Comparison of ENCODE assay signal across 25 mouse cellular contexts in genomic region chr5:111741352-111741751, GRCm38 (mm10). TPM values are rescaled to one million over a fixed set of nuclear protein-coding genes. Genes with fewer than 3 reads are reported as not detected.
A peak's percentile ranks its signal among the peaks of the same experiment; 100 is the strongest.
DNase-seq lines count a peak whose midpoint lies in the region; ATAC-seq and TF ChIP-seq lines count a peak whose summit lies in the region.
"Had no signal": no experiment of that assay in that cellular context is flagged by ENCODE, and none has a peak within 500 bp of the region (broad histone marks: within the 10 kb centered on the region; RNA-seq: fewer than 3 reads in every experiment).

No protein-coding gene starts in this region.

- no peak overlapping the region for H3K4me3 ChIP-seq in heart, embryonic 13.5 days
- H3K4me3 ChIP-seq in forebrain, embryonic 10.5 days, result peak overlapping the region; percentile 14; the same call in 1 of the 2 replicates
- no peak overlapping the region for H3K4me3 ChIP-seq in forebrain, postnatal 0 days (ENCODE audit: low read depth, low read length)
- no peak overlapping the region for H3K4me3 ChIP-seq in midbrain, postnatal 0 days (ENCODE audit: low read depth, low read length)
- H3K4me3 ChIP-seq: embryonic facial prominence, embryonic 13.5 days; gastrocnemius, adult 2 months; limb, embryonic 12.5 days had no signal

- no peak overlapping the region for H3K4me2 ChIP-seq in heart, embryonic 13.5 days
- 0 out of 2 replicates have a peak overlapping the region, but pooled peaks have one; percentile 17 for H3K4me2 ChIP-seq in forebrain, postnatal 0 days (ENCODE audit: low read depth)
- no peak overlapping the region for H3K4me2 ChIP-seq in midbrain, postnatal 0 days (ENCODE audit: low read depth, low read length, poor library complexity, severe bottlenecking)

- H3K9ac ChIP-seq in heart, embryonic 13.5 days, result peak overlapping the region; percentile 15; the same call in 1 of the 2 replicates
- H3K9ac ChIP-seq in forebrain, postnatal 0 days, result no peak overlapping the region
- H3K9ac ChIP-seq in midbrain, postnatal 0 days (replicated peaks; ENCODE audit: low read length, poor library complexity, severe bottlenecking), result no peak overlapping the region
- H3K9ac ChIP-seq: embryonic facial prominence, embryonic 13.5 days; limb, embryonic 12.5 days; liver, embryonic 14.5 days had no signal

- WGBS in heart, embryonic 13.5 days, result 22% methylated on average over 11 of the region's 11 CpGs
- WGBS in forebrain, embryonic 10.5 days, result 5% methylated on average over 11 of the region's 11 CpGs
- WGBS in forebrain, postnatal 0 days, result 6% methylated on average over 11 of the region's 11 CpGs
- 14% methylated on average over 11 of the region's 11 CpGs for WGBS in midbrain, postnatal 0 days

- H3K9me3 ChIP-seq in heart, embryonic 13.5 days, result no peaks in the 10 kb centered on the region
- H3K9me3 ChIP-seq in forebrain, embryonic 10.5 days, result no peaks in the 10 kb centered on the region
- H3K9me3 ChIP-seq in forebrain, postnatal 0 days (ENCODE audit: low read length), result no peaks in the 10 kb centered on the region
- H3K9me3 ChIP-seq in midbrain, postnatal 0 days (ENCODE audit: low read length), result no peaks in the 10 kb centered on the region
- H3K9me3 ChIP-seq: embryonic facial prominence, embryonic 13.5 days; limb, embryonic 12.5 days had no signal

- no peak for TF ChIP-seq CTCF in forebrain, postnatal 0 days (IDR thresholded peaks at IDR 0.05; ENCODE audit: low read depth)
- TF ChIP-seq CTCF in midbrain, postnatal 0 days (IDR thresholded peaks at IDR 0.05), result no peak

- ATAC-seq in heart, embryonic 13.5 days (ENCODE audit: extremely low read depth, insufficient number of reproducible peaks, low FRiP score, low TSS enrichment), result no peak
- peak; percentile 34 for ATAC-seq in forebrain, postnatal 0 days
- ATAC-seq in midbrain, postnatal 0 days (ENCODE audit: low FRiP score), result no peak
- no peak for ATAC-seq in erythroblast, adult 5-6 weeks (replicated peaks; ENCODE audit: low FRiP score, poor library complexity, severe bottlenecking)
- no peak for ATAC-seq in megakaryocyte progenitor cell, adult 5-6 weeks (replicated peaks; ENCODE audit: poor library complexity)

- no peaks in the 10 kb centered on the region for H3K36me3 ChIP-seq in heart, embryonic 13.5 days
- H3K36me3 ChIP-seq in forebrain, embryonic 10.5 days (replicated peaks), result no peaks in the 10 kb centered on the region
- no peaks in the 10 kb centered on the region for H3K36me3 ChIP-seq in forebrain, postnatal 0 days (ENCODE audit: insufficient read depth)
- H3K36me3 ChIP-seq in midbrain, postnatal 0 days (ENCODE audit: insufficient read depth, low read length), result no peaks in the 10 kb centered on the region
- H3K36me3 ChIP-seq: embryonic facial prominence, embryonic 13.5 days; limb, embryonic 12.5 days had no signal

- peaks cover 16% of the 10 kb centered on the region for H3K4me1 ChIP-seq in heart, embryonic 13.5 days
- peaks cover 36% of the 10 kb centered on the region for H3K4me1 ChIP-seq in forebrain, embryonic 10.5 days
- H3K4me1 ChIP-seq in forebrain, postnatal 0 days (ENCODE audit: insufficient read depth), result peaks cover 24% of the 10 kb centered on the region
- 0 out of 2 replicates have a peak, but pooled peaks cover 5% of the 10 kb centered on the region for H3K4me1 ChIP-seq in midbrain, postnatal 0 days (ENCODE audit: insufficient read depth, low read length)

- DNase-seq in heart, postnatal 4 days, result no peak
- DNase-seq in forebrain, embryonic 10.5 days (ENCODE audit: extremely low spot score, low spot score), result no peak
- no peak for DNase-seq in forebrain, postnatal 0 days
- DNase-seq in midbrain, postnatal 0 days (ENCODE audit: low spot score), result no peak
- DNase-seq in cerebellum, adult 9-10 months, result no peak
- DNase-seq: cerebellum, postnatal 25 days; gastrocnemius, adult 2 months; kidney, adult 2 months; kidney, postnatal 25 days; right cerebral cortex, adult 18-20 months; thymus, adult 2 months had no signal

- H3K27ac ChIP-seq in heart, embryonic 13.5 days (replicated peaks), result no peak overlapping the region
- H3K27ac ChIP-seq in forebrain, embryonic 10.5 days, result no peak overlapping the region
- H3K27ac ChIP-seq in forebrain, postnatal 0 days (ENCODE audit: low read depth, low read length), result peak overlapping the region; percentile 81
- peak overlapping the region; percentile 59; the same call in 1 of the 2 replicates for H3K27ac ChIP-seq in midbrain, postnatal 0 days (ENCODE audit: low read depth, low read length)
- H3K27ac ChIP-seq: limb, embryonic 12.5 days; liver, embryonic 14.5 days had no signal

- peaks cover 25% of the 10 kb centered on the region for H3K27me3 ChIP-seq in heart, embryonic 13.5 days (replicated peaks)
- H3K27me3 ChIP-seq in forebrain, embryonic 10.5 days (ENCODE audit: poor library complexity, severe bottlenecking), result peaks cover 73% of the 10 kb centered on the region
- no peaks in the 10 kb centered on the region for H3K27me3 ChIP-seq in forebrain, postnatal 0 days (ENCODE audit: insufficient read depth, low read length)
- no peaks in the 10 kb centered on the region for H3K27me3 ChIP-seq in midbrain, postnatal 0 days (ENCODE audit: insufficient read depth, low read length)
- H3K27me3 ChIP-seq: CH12.LX had no signal

RNA-seq across cellular contexts. Expression of gene Gm26897, which starts 7.6 kb away (rescaled TPM):
- not detected in 2 replicates for polyA plus RNA-seq in heart, embryonic 13.5 days (2015; fragmentation: Nextera tagmentation; extraction: Ambion mirVana)
- total RNA-seq in heart, postnatal 4 days (2021), result not detected
- polyA plus RNA-seq in forebrain, embryonic 10.5 days (2016; fragmentation: Nextera tagmentation; extraction: Ambion mirVana), result not detected in 2 replicates
- not detected in 2 replicates for total RNA-seq in forebrain, postnatal 0 days (2014; rRNA removed)
- not detected in 2 replicates for polyA plus RNA-seq in forebrain, postnatal 0 days (2015; fragmentation: Nextera tagmentation; extraction: Ambion mirVana)
- not detected in 2 replicates for total RNA-seq in midbrain, postnatal 0 days (2014; rRNA removed)
- not detected in 2 replicates for polyA plus RNA-seq in midbrain, postnatal 0 days (2015; fragmentation: Nextera tagmentation; extraction: Ambion mirVana)
- total RNA-seq in erythroblast, adult 5-6 weeks (2015; ENCODE audit: low replicate concordance), result not detected in 2 replicates
- not detected in 2 replicates for total RNA-seq in erythroblast, adult 5-6 weeks (2017; ENCODE audit: low replicate concordance)
- not detected in 2 replicates for total RNA-seq in megakaryocyte progenitor cell, adult 5-6 weeks (2015)
- not detected in 2 replicates for total RNA-seq in megakaryocyte progenitor cell, adult 5-6 weeks (2017)
- total RNA-seq: adrenal gland, adult 18-20 months; CH12.LX; gastrocnemius, adult 2 months; granulocyte monocyte progenitor cell, adult 5-6 weeks; hematopoietic stem cell, adult 5-6 weeks; layer of hippocampus, postnatal 10 days; neutrophil, adult 5-6 weeks had no signal
- polyA plus RNA-seq: embryonic facial prominence, embryonic 13.5 days; heart, embryonic 14.5 days; kidney, adult 2 months; limb, embryonic 12.5 days; liver, embryonic 14.5 days; lung, embryonic 16.5 days; thymus, adult 2 months had no signal

Comparison
In these comparisons a context has a peak if more than half of its experiments do, and no peak if none do; other contexts are left out.
1. H3K27ac ChIP-seq: peak in forebrain, postnatal 0 days (single experiment) and midbrain, postnatal 0 days (single experiment); none in heart, embryonic 13.5 days (single experiment) and forebrain, embryonic 10.5 days (single experiment).